ENCODE assay signal across 8 mouse cellular contexts in the genomic region with DNA sequence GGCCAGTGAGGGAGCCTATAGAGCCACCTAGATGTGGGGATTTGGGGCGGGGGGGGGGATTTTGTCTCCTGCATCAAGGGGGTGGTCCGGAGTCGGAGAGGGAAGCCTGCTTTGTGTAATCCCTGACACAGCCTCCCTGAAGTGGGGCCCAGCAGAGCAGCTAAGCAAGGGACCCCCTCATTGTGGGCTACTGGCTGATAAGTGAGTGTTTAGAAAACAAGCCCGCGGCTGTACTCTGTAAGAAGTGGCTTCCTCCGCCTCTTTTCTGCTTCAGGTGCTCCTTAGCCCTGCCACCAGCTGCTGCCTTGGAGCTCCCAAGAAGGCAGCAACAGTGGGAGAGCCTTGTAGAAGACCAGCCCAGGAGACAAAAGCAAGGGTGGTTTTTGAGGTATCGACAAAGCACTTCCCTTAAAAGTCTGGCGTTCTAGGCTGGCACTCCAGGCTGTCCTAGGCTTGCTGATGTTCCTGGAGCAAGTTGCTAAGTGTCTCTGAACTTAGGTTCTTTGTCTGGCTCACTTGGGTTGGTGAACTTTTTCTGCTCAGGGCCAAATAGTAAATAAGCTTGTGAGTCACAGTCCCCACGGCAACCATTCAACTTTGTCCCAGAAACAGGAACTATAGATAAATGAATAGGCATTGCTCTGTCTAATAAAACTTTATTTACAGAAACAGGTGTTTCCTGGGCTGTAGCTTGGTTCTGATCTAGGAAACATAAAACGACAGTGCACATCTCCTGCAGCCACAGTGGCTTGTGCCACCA.
DNase-seq lines count a peak whose midpoint lies in the region; ATAC-seq and TF ChIP-seq lines count a peak whose summit lies in the region.

No protein-coding gene starts in this region.

- DNase-seq in urinary bladder, postnatal 14 days (ENCODE audit: low spot score): peak; percentile 46
- DNase-seq in urinary bladder, postnatal 10 days (ENCODE audit: low spot score): no peak
- no peak for DNase-seq in layer of hippocampus, postnatal 10 days (ENCODE audit: low spot score in 2 of 2)
- no peak for DNase-seq in right cerebral cortex, postnatal 14 days
- no peak for DNase-seq in left cerebral cortex, postnatal 25 days (ENCODE audit: low spot score in 2 of 2)

- peak overlapping the region; percentile 29 for H3K4me3 ChIP-seq in embryonic facial prominence, embryonic 15.5 days (replicated peaks)
- peak overlapping the region; percentile 23 for H3K4me3 ChIP-seq in intestine, embryonic 15.5 days (replicated peaks)
- H3K4me3 ChIP-seq in myocyte: peak overlapping the region; percentile 15

- peak overlapping the region; percentile 62 for H3K4me2 ChIP-seq in embryonic facial prominence, embryonic 15.5 days (replicated peaks)
- peak overlapping the region; percentile 65 for H3K4me2 ChIP-seq in intestine, embryonic 15.5 days (replicated peaks)
- peak overlapping the region; percentile 72 for H3K4me2 ChIP-seq in myocyte (ENCODE audit: low read depth)

- no peak overlapping the region for H3K9ac ChIP-seq in embryonic facial prominence, embryonic 15.5 days
- H3K9ac ChIP-seq in intestine, embryonic 15.5 days: peak overlapping the region; percentile 23; the same call in 1 of the 2 replicates

- WGBS in embryonic facial prominence, embryonic 15.5 days: 8% methylated on average over 10 of the region's 10 CpGs
- 13% methylated on average over 10 of the region's 10 CpGs for WGBS in intestine, embryonic 15.5 days

- peaks cover 38% of the 10 kb centered on the region for H3K4me1 ChIP-seq in embryonic facial prominence, embryonic 15.5 days
- H3K4me1 ChIP-seq in intestine, embryonic 15.5 days (replicated peaks): peaks cover 22% of the 10 kb centered on the region

- ATAC-seq in embryonic facial prominence, embryonic 15.5 days (ENCODE audit: insufficient number of reproducible peaks, low FRiP score, low TSS enrichment, low read depth): no peak
- peak; percentile 8; the same call in 1 of the 2 replicates for ATAC-seq in intestine, embryonic 15.5 days

- H3K36me3 ChIP-seq in embryonic facial prominence, embryonic 15.5 days: no peaks in the 10 kb centered on the region
- H3K36me3 ChIP-seq in intestine, embryonic 15.5 days: no peaks in the 10 kb centered on the region
- no peaks in the 10 kb centered on the region for H3K36me3 ChIP-seq in myocyte (ENCODE audit: control insufficient read depth, insufficient read depth)

- no peaks in the 10 kb centered on the region for H3K9me3 ChIP-seq in embryonic facial prominence, embryonic 15.5 days (replicated peaks)
- no peaks in the 10 kb centered on the region for H3K9me3 ChIP-seq in intestine, embryonic 15.5 days

- H3K27ac ChIP-seq in embryonic facial prominence, embryonic 15.5 days (replicated peaks): peak overlapping the region; percentile 75
- H3K27ac ChIP-seq in intestine, embryonic 15.5 days: peak overlapping the region; percentile 66

- intact Hi-C loops in left cerebral cortex, postnatal 25 days (cut with DNase I): no loop called here

- no peaks in the 10 kb centered on the region for H3K27me3 ChIP-seq in embryonic facial prominence, embryonic 15.5 days
- H3K27me3 ChIP-seq in intestine, embryonic 15.5 days (replicated peaks): no peaks in the 10 kb centered on the region
- H3K27me3 ChIP-seq in myocyte (ENCODE audit: control insufficient read depth, insufficient read depth, insufficient read length): no peaks in the 10 kb centered on the region

- H3ac ChIP-seq in myocyte (ENCODE audit: control insufficient read depth, insufficient read length): no peak overlapping the region

- TF ChIP-seq POLR2A in myocyte (IDR thresholded peaks at IDR 0.05; ENCODE audit: insufficient read length, low read depth): no peak

- no peaks in the 10 kb centered on the region for H3K79me2 ChIP-seq in myocyte (ENCODE audit: control insufficient read depth, insufficient read depth)

TF ChIP-seq in myocyte, 11 proteins besides CTCF, POLR2A, EP300 and RAD21:
- TF ChIP-seq MAX (IDR thresholded peaks at IDR 0.05; ENCODE audit: low read depth) (no peak), CEBPB (IDR thresholded peaks at IDR 0.05; ENCODE audit: insufficient read depth, poor library complexity, severe bottlenecking) (no peak), SRF (IDR thresholded peaks at IDR 0.05; ENCODE audit: control insufficient read depth, insufficient read length, low read depth) (no peak), MYOG (IDR thresholded peaks at IDR 0.05; ENCODE audit: control insufficient read depth in 1 of 3, insufficient read depth in 1 of 3, insufficient read length in 2 of 3, low read depth in 2 of 3) (no peak), TCF12 (IDR thresholded peaks at IDR 0.05; ENCODE audit: insufficient read depth, poor library complexity, severe bottlenecking) (no peak), REST (IDR thresholded peaks at IDR 0.05; ENCODE audit: insufficient read depth, insufficient read length) (no peak), MYOD1 (IDR thresholded peaks at IDR 0.05; ENCODE audit: control insufficient read depth in 1 of 3, insufficient read length in 2 of 3, low read depth in 2 of 3) (no peak), USF1 (IDR thresholded peaks at IDR 0.05; ENCODE audit: low read depth) (no peak), E2F4 (IDR thresholded peaks at IDR 0.05; ENCODE audit: insufficient read depth) (no peak), TCF3 (IDR thresholded peaks at IDR 0.05; ENCODE audit: insufficient read length, low read depth) (no peak), POLR2AphosphoS2 (IDR thresholded peaks at IDR 0.05; ENCODE audit: insufficient read length, low read depth) (no peak)
TF ChIP-seq in myocyte: peak in this region for 0.
